Mouse (Mus musculus) forebrain, embryonic 14.5 days (tissue): ENCODE results near the gene Steap4. TPM values are rescaled to one million over a fixed set of nuclear protein-coding genes. Genes with fewer than 3 reads are reported as not detected.
A peak's percentile ranks its signal among the peaks of the same experiment; 100 is the strongest.

Experiments
- ATAC-seq: fragments of 200-750 bp; cut with Nextera tagmentation; 2 replicates; pipeline ENCODE4 v1.8.0; 2017; ENCODE audit warnings: mild to moderate bottlenecking, moderate library complexity
- DNase-seq: peaks from one replicate; pipeline ENCODE4 v3.0.0-alpha.2; 2015; ENCODE audit warnings: low spot score
- H3K27ac ChIP-seq: fragments of 300-500 bp; sonication (generic); 2 replicates; pipeline ENCODE4 v1.5.1; 2014; ENCODE audit warnings: low read depth, mild to moderate bottlenecking, control low read depth, low read length, moderate library complexity
- H3K27me3 ChIP-seq: fragments of 300-500 bp; sonication (generic); replicated peaks from 2 replicates; pipeline ENCODE4 v1.6.1; 2014; ENCODE audit warnings: low read length, control low read depth, mixed read lengths; ENCODE audit not compliant: control insufficient read depth, insufficient read depth
- H3K36me3 ChIP-seq: fragments of 300-500 bp; sonication (generic); 2 replicates; pipeline ENCODE4 v1.6.1; 2014; ENCODE audit warnings: low read length, control low read depth; ENCODE audit not compliant: control insufficient read depth, insufficient read depth
- H3K4me1 ChIP-seq: fragments of 300-500 bp; sonication (generic); 2 replicates; pipeline ENCODE4 v1.6.1; 2014; ENCODE audit warnings: antibody characterized with exemption, low read length, control low read depth; ENCODE audit not compliant: control insufficient read depth, insufficient read depth
- H3K4me2 ChIP-seq: fragments of 300-500 bp; sonication (generic); 2 replicates; pipeline ENCODE4 v1.6.1; 2014; ENCODE audit warnings: mild to moderate bottlenecking, control low read depth, low read length
- H3K4me3 ChIP-seq: fragments of 300-500 bp; sonication (generic); 2 replicates; pipeline ENCODE4 v1.5.1; 2014; ENCODE audit warnings: low read depth, low read length, control low read depth
- H3K9ac ChIP-seq: fragments of 300-500 bp; sonication (generic); 2 replicates; pipeline ENCODE4 v1.6.1; 2014; ENCODE audit warnings: mild to moderate bottlenecking, low read length, control low read depth, moderate library complexity
- H3K9me3 ChIP-seq: fragments of 300-500 bp; sonication (generic); replicated peaks from 2 replicates; pipeline ENCODE4 v1.6.1; 2016; ENCODE audit warnings: low read length, control low read depth, mixed read lengths; ENCODE audit not compliant: control insufficient read depth
- WGBS: fragments of 180-500 bp; shearing (Covaris S2); extraction: QIAGEN DNeasy Blood & Tissue Kit; methylation state at CpG from one replicate; pipeline ENCODE4 v1.1.7; 2014; 5-methylcytosine and 5-hydroxymethylcytosine counted together
- polyA plus RNA-seq: library from polyadenylated mRNA; unstranded; fragments of >200 nt; fragmentation: Nextera tagmentation; extraction: Ambion mirVana; gene quantifications from 2 replicates; pipeline ENCODE4 v1.2.1, GENCODE M21; 2014

The Steap4 gene
- polyA plus RNA-seq, 1 experiment from 2014 or later = not detected

GRCm38 (mm10) chr5:7997086-7997485 is 36.8 kb downstream of the Steap4 start:
- WGBS = 91% methylated on average over 2 of the region's 2 CpGs
- no peaks in the 10 kb centered on the region for H3K27me3 ChIP-seq

GRCm38 (mm10) chr5:8000466-8000865 is 40.2 kb downstream of the Steap4 start:
- Histone ChIP-seq H3K9me3 (no peaks in the 10 kb centered on the region), H3K27ac (no peak overlapping the region), H3K4me2 (no peak overlapping the region), H3K4me3 (no peak overlapping the region), H3K4me1 (no peaks in the 10 kb centered on the region), H3K27me3 (no peaks in the 10 kb centered on the region), H3K36me3 (no peaks in the 10 kb centered on the region), H3K9ac (no peak overlapping the region)
- 0 out of 2 replicates have a peak, but pooled peaks have one; percentile 40 for ATAC-seq
- WGBS = 84% methylated on average over 10 of the region's 10 CpGs
- no peak for DNase-seq

More at GRCm38 (mm10) chr5:7997086-7997485, 36.8 kb downstream of the Steap4 start:
- Histone ChIP-seq H3K4me3 (no peak overlapping the region), H3K36me3 (no peaks in the 10 kb centered on the region), H3K9me3 (no peaks in the 10 kb centered on the region), H3K9ac (no peak overlapping the region), H3K27ac (no peak overlapping the region), H3K4me1 (no peaks in the 10 kb centered on the region), H3K4me2 (no peak overlapping the region)
- DNase-seq (no peak), ATAC-seq (no peak)

DNA sequence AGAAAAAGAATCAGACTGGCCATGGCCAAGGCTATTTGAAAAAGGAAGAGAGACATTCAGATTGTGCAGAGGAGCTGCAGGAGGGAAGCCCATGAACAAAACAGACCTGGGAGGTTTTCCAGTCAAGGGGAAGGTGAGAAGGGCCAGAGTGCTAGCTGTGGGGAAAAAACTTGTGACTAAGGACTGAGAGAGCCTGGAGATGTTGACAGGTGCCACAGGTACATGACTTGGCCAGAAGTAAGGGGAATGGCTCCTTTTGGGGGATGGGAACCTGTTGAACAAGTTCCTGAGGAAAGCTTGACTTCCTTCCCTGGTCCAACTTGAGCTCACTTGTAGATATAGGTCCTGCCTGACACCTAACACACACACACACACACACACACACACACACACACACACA is 42.6 kb downstream of the Steap4 start:
- Histone ChIP-seq H3K9ac (no peak overlapping the region), H3K36me3 (no peaks in the 10 kb centered on the region), H3K9me3 (no peaks in the 10 kb centered on the region), H3K4me2 (no peak overlapping the region), H3K4me3 (no peak overlapping the region), H3K27ac (no peak overlapping the region), H3K27me3 (no peaks in the 10 kb centered on the region), H3K4me1 (no peaks in the 10 kb centered on the region)
- DNase-seq (no peak), ATAC-seq (no peak)

DNA sequence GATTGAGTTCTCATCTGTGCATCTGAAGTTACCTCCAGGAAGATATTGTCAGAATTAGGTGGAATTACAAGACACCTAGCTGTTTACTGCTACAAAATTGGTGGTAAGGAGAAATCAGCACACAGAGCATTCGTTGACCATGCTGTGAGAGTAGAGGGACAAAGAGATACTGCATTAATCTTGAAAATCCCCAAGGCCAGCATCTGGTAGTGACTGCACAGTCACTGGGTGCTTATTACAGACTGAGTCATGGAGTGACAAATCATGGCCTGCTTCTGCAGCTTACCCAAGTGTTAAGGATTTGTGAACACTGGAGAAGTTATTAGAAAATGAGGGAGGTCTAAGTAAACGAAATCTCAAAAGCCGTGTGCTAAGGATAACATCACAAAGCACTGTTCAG is 53.0 kb downstream of the Steap4 start:
- no peaks in the 10 kb centered on the region for H3K9me3 ChIP-seq
- no peaks in the 10 kb centered on the region for H3K4me1 ChIP-seq
- no peak for ATAC-seq
- H3K4me2 ChIP-seq = no peak overlapping the region
- no peaks in the 10 kb centered on the region for H3K27me3 ChIP-seq
- DNase-seq = no peak
- 83% methylated on average over 3 of the region's 3 CpGs for WGBS
- H3K36me3 ChIP-seq = no peaks in the 10 kb centered on the region
- no peak overlapping the region for H3K4me3 ChIP-seq
- H3K27ac ChIP-seq = no peak overlapping the region
- no peak overlapping the region for H3K9ac ChIP-seq

Other genes starting within 250 kb of the Steap4 start
- 133 and 148 TPM in 2 replicates for gene Sri, start 85.6 kb downstream of the Steap4 start, polyA plus RNA-seq